Mouse (Mus musculus) telencephalon, adult 2 months (tissue): Measurements from ENCODE around the gene Prm1.
A peak's percentile ranks its signal among the peaks of the same experiment; 100 is the strongest.

Experiments
- DNase-seq: peaks from one replicate; pipeline ENCODE4 v3.0.0-alpha.2; 2011; ENCODE audit warnings: low read depth, low spot score

The Prm1 gene

DNA sequence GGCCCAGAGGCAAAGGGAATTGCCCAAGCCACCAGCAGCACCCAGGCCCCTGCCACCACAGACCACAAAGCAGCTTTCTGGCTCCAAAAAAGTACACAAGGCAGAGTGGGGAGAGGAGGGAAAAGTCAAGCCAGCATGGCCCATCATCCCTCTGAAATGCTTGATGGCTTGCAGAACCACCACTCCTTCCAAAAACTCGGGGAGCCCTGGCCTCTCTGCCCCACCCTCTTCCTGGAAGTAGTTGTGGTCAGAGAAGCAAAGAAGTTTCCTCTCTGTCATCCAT lies 22.5 kb downstream of the Prm1 start:
- no peak for DNase-seq

DNA sequence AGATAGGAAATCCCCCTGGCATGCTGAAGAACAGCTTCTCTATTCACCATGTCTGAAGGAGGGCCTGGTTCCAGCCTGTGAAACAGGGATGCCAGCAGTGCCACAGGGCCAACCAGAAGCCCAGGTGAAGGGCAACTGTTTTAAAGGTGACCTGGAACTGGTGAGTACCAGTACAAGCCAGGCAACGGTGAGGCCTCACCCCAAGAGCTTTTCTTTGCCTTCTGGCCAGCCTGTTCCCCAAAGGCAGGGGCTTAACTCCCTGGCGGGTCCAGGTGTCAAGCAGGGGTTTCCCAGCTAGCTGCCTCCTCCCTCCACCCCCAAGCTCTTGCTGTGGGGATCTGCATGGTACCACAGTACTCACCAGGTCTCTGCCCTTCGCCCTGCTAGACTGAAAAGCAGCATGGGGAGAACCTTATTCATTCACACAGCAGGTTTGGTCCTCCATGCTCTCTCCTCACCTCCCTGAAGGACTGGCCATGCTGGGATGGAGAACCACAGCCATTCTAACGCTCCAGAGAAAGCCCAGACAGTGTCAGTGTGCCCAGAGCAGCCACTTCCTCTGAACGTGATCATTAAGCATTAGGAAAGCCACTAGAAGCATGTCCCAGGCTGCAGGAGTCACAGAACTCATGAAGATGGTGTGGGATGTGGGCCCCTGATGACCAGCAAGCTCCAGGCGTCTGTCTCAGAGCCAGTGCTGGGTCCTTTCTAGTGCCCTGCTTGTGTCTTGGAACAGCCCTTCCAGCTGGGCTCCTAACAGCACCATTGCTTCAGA lies 23.1 kb downstream of the Prm1 start:
- no peak for DNase-seq

DNA sequence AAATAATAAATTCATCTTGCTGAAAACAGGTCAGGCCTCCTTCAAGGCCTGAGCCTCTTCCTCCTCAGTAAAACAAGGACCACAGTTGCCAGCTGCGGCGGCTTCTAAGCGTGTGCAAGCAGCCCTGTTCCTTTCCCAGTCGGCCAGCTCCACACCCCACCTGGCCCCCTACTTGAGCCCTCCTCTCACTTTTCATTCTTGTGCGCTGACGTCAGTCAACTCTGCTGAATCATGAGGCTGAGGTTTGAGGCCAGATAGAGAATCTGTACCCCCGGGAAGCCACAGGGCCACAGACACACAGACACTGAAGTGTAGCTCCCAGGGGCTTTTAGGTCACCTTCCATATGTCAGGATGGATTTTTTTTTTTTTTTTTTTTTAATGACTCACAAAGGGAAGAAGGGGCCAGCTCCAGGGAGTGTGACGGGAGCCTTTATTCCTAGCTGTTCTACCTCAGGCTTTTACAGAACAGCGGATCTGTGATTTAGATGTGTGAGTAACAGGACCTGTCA lies 23.7 kb downstream of the Prm1 start:
- DNase-seq: no peak

DNA sequence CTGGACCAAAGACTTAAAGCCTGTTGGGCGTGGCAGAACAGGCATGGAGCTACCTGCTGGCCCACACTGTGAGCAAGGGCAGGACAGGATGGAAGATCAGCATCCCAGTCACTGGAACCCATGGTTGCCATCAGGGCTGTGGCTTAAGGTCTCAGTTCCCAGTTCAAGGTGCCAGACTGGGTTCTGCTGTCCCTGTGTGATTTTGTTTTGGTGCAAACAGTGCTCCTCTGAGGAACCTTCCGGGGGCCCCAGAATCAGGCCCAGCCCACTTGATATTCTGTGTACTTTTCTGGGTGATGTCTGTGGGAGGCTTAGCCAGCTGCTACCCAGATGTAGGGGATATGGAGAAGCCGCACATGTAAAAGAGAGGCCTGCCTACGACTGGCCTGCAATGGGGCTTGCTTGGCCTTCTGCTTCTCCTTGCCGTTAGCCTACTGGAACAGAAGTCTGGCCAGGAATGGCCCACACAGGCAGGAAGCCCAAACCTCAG lies 25.0 kb downstream of the Prm1 start:
- DNase-seq: no peak

DNA sequence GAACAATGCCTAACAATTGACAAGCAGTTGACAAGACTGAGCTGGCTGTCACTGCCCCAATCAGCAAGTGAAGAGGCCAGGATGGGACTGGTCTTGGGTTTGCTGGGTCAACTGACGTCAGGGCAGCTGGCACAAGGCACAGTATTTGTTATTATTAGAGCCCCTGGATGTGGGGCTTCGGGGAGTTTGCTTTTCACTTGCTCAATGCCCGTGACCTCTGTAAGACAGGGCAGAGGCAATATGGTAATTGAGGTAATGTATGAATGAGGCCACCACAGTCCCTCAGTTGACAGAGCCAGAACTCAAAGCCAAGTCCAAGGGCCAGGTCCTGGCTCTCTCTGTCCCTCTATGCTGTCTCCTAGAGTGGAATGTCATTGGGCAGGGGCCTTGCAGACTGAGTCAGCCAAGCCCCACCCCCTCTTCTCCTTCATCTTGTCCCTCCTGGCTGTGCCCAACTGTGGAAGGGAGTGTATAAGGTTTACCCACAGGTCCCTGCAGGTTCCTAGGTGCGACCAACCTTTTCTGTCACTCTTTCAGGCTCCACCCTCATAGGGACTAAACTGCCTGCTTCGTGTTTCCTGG lies 28.0 kb downstream of the Prm1 start:
- DNase-seq: no peak

DNA sequence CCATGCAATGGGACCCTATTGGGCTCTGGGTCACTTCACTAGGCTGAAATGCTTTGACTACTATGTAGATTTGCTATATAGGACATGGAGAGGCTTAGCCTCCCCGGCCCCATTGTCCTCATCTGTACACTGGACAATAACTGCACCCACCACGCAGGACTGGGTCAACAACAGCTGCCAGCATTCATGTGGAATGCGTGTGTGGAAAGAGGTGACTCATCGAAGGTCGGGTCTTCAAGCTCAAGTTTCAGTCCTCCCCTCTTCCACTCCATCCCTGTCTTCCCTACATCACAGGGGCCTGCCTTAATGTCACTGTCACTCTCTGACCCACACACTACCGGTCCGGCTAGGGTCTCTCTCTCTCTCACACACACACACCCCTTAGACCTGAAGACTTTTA lies 29.3 kb downstream of the Prm1 start:
- DNase-seq: no peak

DNA sequence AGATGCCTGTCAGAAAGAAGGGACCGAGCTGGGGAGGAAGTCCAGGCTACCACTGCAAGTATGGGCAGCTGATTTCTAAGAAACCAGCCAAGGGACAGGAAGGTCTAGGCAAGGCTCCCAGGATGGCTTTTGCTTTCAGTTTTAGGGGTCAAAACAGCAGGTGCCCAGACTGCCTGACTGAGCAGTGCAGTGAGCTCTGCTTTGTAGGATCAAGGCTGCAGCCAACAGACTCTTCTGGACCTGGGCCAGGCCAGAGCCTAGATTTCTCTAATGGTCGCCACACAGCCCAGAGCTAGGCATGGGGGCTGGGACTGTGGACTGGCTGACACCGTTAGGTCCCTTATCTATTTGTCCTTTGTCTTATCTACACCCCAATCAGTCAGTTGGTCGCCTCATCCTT lies 30.9 kb downstream of the Prm1 start:
- DNase-seq: no peak

DNA sequence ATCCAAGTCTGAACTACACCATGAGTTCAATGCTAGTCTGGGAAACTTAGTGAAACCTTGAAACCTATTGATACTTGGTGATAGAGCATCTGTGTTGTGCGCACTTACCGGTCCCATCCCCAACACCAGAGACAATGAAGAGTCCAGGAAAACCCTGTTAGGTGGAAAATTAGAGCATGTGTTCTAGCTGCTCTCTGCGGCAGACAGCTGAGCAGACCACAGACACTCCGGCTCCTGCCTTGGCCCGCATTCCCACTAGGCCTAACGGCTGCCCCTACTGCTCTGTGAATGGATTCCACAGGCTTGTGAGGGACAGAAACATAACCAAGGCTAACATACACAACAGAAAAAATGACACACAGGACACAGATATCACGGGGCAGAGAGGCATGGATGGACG lies 32.1 kb downstream of the Prm1 start:
- no peak for DNase-seq

DNA sequence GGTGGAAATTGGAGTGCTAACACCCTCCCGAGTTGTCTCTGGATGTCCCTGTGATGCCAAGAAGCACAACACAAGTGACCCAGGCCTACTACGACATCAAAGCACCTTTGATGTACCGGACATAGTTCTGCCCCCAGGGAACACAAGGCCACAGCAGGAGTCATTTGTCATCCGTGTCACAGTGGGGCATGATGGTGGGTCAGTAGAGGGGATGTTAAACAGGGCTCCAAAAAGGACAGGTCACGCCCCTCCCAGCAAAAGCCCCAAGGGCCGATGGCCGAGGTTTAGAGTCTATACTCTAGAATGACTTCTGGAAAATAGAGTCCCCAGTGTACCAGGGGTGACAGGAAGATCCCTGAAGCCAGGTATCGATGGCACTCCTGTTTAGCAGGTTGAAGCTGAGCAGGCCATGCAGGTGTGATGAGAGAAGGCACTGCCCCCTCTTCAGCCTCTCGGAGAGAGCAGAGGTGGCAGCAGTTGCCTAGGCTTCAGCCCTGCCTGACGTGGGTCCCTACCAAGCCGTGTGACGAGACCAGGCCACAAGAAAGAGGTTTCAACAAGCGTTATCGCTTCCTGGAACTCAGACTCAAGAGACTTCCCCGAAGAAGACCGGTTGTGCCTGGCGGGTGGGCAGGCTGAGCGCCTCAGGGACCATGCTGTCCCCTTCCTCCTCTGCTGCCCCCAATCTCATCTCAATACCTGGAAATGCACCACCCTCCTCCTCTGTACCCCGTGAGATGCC lies 33.7 kb downstream of the Prm1 start:
- no peak for DNase-seq

DNA sequence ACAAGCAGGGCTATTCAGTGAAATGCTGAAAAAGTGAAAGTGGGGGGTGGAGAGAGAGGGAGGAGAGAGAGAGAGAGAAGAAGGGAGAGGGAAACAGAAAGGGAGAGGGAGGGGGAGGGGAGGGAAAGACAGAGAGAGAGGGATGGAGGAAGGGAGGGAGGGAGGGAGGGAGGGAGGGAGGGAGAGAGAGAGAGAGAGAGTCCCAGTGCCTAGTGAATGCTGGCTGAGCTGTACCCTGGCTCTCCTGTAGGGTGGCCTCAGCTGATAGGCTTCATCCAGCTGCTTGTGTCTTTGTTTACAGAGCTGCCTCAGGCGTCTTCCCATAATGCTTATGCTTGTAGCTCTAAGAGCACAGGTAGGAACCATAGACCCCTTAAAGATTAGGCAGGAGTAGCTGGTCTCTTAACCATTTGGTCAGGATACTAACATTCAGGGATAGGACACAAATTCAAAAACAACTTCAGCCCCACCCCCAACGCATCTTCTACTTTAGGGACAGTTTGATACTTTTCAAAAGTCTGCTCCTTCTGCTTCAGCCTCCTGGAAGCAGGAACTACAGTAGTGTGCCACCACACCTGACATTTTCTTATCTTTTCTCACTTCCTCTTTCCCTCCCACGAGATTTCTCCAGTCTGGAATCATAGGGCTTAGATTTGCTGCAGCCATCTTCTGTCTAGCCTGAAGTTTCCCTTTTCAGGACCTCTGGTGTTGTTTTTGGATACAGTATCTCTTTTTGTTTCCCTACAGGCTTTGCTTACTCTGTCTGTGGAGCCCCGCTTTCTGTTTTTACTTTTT lies 34.9 kb downstream of the Prm1 start:
- no peak for DNase-seq

DNA sequence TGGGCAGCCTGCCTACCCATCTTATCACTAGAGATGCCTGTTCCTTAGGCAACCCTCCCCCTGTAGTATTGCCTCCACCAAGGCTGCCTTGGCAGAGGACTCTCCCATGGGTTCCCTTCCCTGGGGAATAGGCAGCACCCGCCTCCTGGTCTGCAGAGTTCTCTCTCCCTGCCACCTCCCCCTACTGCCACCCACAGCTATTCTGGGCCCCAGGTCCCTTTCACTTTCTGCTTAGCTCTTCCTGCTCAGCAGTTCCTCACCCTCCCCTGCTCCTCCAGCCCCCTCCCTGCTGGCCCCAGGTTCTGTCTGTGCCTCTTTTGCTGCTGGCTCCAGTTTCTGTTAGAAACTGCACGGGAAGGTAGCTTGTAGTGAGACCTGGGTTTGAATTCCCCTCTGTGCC lies 36.0 kb downstream of the Prm1 start:
- peak; percentile 76 for DNase-seq

DNA sequence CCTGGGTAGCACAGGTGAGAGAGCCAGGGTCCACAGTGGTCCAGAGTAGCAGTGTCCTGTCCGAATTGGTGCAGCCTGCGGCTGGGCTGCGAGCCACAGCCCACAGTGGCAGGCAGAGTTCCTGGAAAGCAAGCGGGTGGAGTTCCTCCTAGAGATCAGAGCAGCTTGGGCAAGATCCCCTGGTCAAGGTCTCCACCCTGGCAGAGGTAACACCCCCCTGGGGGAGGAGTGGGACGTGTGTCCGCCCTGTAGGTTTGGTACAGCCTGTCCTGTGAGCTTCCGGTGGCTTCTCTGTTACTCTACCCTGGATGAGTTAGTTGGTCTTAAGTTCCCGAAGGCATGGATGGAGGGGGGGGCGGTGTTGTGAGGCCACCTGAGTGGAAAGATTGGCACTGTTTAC lies 36.8 kb downstream of the Prm1 start:
- no peak for DNase-seq

DNA sequence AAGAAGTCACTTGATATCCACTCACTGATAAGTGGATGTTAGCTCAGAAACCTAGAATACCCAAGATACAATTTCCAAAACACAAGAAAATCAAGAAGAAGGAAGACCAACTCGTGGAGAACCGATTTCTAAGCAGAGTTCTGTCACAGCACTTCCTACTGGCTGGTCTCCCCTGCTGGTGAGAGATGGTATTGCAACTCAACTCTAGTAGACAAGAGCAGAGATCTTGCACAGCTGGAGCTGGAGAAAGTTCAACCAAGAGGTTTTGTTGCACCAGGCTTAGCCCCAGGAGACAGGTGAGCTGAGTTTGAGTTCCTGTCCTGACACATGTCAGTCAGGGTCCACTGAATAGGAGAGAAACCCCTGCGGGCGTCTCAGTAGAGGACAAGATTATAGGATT lies 38.5 kb downstream of the Prm1 start:
- DNase-seq: peak; percentile 41

DNA sequence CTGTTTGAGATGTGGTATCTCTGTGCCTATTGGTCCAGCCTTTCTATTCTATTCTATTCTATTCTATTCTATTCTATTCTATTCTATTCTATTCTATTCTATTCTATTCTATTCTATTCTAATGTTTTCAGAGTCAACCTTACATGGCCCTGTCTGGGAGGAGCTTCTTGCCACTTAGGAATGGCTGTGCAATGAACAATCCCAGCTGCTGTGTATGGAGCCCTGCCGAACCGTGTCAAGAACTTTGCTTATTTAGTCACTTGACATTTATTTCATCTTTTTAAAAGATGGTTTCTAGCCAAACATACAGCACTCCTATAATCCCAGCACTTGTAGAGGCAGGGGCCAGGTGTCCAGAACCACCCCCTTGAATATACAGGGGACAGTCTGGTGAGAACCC lies 41.3 kb downstream of the Prm1 start:
- DNase-seq: no peak

DNA sequence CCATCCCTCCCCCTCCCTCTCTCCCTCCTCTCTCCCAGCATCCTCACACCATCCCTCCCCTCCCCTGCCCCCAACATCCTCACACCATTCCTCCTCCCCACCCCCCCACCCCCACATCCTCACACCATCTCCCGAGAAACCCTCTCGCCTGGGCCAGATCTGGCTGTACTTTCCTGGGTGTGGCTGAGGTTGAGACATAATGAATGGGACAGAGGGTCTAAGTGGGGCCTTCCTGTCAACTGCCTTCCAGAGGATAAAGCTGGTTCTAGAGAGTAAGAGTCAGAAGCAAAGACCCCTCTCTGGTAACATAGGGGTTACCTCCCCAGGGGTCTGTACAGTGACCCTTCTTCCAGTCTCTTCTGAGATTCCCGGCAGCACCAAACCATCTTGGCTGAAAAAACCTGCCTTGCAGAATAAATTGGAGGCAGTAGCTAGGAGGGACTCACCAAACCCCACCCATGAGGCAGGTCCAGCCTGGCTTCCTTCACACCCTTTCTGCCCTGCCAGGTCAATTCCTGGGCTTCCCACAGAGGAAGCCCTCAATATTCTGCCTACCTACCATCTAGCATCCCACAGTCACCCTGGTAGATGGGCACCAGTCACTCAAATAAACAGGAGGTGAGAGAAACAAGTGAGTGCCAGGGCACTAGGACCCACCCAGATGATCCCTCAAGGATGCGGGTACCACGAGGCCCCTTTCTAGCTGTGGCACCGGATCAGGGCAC lies 41.9 kb downstream of the Prm1 start:
- no peak for DNase-seq

DNA sequence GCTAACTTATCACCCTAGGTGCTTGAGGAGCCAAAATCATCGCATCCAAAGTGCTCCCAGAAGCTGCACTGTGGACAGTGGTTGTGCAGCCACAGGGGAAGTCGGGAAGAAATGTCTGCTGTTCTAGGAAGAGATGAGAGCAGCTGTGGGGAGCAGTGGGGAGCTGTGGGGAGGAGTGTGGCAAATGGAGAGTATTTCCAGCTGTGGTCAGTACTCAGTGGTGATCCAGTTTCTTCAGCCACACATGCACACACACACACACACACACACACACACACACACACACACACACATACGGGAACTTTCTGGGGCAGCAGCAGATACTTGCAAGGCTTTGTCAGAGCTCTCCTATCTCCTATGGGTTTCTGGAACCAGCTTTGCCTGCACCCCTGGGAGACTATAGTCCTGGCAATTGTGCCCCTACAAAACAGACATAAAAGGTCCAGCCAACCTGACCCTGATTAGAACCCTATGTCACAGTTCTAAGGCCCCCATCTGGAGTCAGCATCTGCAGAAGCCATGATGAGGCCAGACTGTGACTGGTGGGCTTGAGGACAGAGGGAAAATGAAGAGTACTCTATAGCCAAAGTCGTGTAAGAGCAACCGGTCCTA lies 43.0 kb downstream of the Prm1 start:
- DNase-seq: no peak

DNA sequence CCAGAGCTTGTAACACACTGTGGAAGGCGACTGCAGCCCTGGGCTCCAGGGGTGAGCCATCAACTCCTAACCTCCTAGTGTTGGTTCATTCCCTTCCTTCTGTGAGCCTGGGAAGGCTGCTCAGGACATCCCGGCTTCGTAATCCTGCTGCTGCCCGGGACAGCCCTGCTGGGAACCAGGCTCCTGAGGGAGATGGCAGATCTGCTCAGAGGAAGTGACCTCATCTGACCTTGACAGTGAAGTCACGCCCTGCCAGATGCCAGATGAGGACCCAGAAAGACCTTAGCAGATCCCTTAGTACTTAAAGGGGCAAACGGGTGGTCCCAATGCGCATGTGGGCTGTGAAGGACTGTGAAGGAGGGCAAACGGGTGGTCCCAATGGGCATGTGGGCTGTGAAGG lies 44.5 kb downstream of the Prm1 start:
- DNase-seq: no peak

DNA sequence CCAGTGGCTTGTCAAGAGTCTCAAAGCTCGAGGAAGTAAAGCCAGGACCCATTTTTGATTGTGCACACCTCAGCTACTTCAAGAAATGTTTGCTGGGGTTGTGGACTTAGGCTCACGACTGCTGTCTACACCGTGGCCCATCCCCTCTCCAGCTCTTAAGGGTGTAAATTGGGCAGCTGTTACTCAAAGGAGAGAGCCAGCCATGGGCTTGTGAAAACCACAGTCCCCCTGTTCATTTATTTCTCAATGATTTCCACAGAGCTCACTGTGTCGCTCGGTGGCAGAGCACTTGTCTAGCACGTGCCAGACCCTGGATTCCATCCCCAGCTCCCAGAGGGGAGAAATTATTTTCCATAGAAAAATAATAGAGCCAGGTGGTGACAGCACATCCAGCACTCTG lies 49.5 kb downstream of the Prm1 start:
- DNase-seq: no peak

DNA sequence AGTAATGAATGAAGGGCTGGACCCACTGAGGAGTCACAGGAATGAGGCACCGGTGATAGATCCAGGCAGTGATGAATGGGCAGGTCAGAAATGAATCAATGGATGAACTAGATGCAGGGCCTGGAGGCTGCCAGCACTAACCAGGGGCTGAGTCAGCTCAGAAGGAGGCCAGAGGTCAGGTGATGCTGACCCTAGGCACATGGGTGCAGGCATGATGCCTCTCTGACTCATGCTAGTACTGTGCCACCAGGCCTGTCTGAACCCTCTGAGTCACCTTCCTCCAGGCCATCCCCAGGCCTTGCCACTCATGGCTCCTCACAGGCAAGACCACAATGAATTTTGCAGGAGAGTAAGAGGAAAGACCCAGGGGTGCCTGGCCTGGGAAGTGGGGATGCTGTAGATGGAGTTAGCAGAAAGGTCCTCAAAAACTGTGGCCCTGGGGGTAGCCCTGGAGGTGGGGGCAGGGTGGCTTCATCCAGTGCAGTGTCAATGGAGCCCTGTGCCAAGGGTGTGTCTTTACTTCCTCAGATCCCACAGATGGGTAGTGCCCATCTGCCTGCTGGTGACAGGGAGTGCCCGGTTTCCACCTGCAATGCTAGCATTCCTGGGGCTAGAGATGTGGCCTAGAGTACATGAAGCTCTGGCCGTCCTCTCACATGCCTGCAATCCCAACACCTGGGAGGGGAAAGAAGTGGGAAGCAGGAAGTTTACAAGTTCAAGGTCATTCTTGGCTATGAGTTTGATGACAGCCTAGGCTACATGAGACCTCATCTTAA lies 50.9 kb downstream of the Prm1 start:
- no peak for DNase-seq

DNA sequence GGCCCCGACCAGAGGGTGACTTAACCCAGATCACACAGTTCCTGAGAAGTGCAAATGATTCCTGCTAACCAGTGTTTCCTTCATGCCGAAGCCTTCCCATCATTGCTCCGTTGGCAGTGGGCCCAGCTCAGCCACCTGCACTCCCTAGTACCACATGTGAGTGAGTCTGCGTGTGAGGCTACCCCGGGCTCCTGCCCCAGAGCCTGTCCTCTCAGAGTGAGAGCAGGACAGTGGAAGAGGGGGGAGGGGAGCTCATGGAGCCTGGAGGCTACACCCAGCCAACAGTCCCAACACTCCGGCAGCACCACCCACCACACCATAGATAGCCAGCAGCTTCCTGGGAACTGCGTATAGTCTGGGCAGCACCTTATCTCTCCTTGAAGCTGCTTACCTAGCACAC lies 55.8 kb downstream of the Prm1 start:
- no peak for DNase-seq
